Mouse (Mus musculus) stomach, postnatal 0 days (tissue): ENCODE data around the gene Gpr107. TPM values are rescaled to one million over a fixed set of nuclear protein-coding genes. Genes with fewer than 3 reads are reported as not detected.

Experiments
- ATAC-seq: fragments of 200-750 bp; cut with Nextera tagmentation; 2 replicates; pipeline ENCODE4 v1.8.0; 2017; ENCODE audit not compliant: low FRiP score, low TSS enrichment
- DNase-seq: peaks from one replicate; pipeline ENCODE4 v3.0.0-alpha.2; 2016; ENCODE audit warnings: low spot score
- H3K27ac ChIP-seq: fragments of 300-500 bp; sonication (generic); replicated peaks from 2 replicates; pipeline ENCODE4 v1.5.1; 2014; ENCODE audit warnings: mild to moderate bottlenecking, control low read depth
- H3K27me3 ChIP-seq: fragments of 300-500 bp; sonication (generic); 2 replicates; pipeline ENCODE4 v1.6.1; 2014; ENCODE audit warnings: low read length; ENCODE audit not compliant: control insufficient read depth, insufficient read depth
- H3K36me3 ChIP-seq: fragments of 300-500 bp; sonication (generic); 2 replicates; pipeline ENCODE4 v1.6.1; 2014; ENCODE audit warnings: low read length, mixed read lengths; ENCODE audit not compliant: control insufficient read depth, insufficient read depth
- H3K4me1 ChIP-seq: fragments of 300-500 bp; sonication (generic); replicated peaks from 2 replicates; pipeline ENCODE4 v1.6.1; 2014; ENCODE audit warnings: antibody characterized with exemption; ENCODE audit not compliant: control insufficient read depth, insufficient read depth
- H3K4me2 ChIP-seq: fragments of 300-500 bp; sonication (generic); replicated peaks from 2 replicates; pipeline ENCODE4 v1.6.1; 2014; ENCODE audit warnings: low read depth, mild to moderate bottlenecking, control low read depth, moderate library complexity
- H3K4me3 ChIP-seq: fragments of 300-500 bp; sonication (generic); 2 replicates; pipeline ENCODE4 v1.5.1; 2014; ENCODE audit warnings: low read depth, low read length, control low read depth
- H3K9ac ChIP-seq: fragments of 300-500 bp; sonication (generic); 2 replicates; pipeline ENCODE4 v1.6.1; 2014; ENCODE audit warnings: mild to moderate bottlenecking, low read length, control low read depth, mixed read lengths
- H3K9me3 ChIP-seq: fragments of 300-500 bp; sonication (generic); 2 replicates; pipeline ENCODE4 v1.6.1; 2016; ENCODE audit warnings: low read length; ENCODE audit not compliant: control insufficient read depth
- CTCF ChIP-seq: IDR thresholded peaks from 2 replicates; pipeline ENCODE4 v1.5.1; 2016; ENCODE audit warnings: antibody characterized with exemption, low read depth, mild to moderate bottlenecking, moderate library complexity
- EP300 ChIP-seq: optimal IDR thresholded peaks from 2 replicates; pipeline ENCODE3; 2016; ENCODE audit warnings: antibody characterized with exemption
- WGBS: fragments of 180-500 bp; shearing (Covaris S2); extraction: QIAGEN DNeasy Blood & Tissue Kit; methylation state at CpG from one replicate; pipeline ENCODE4 v1.1.7; 2014; 5-methylcytosine and 5-hydroxymethylcytosine counted together
- polyA plus RNA-seq: library from polyadenylated mRNA; unstranded; fragments of >200 nt; fragmentation: Nextera tagmentation; extraction: Ambion mirVana; gene quantifications from 2 replicates; pipeline ENCODE4 v1.2.1, GENCODE M21; 2015

Gpr107 gene
- polyA plus RNA-seq, 1 experiment from 2014 or later = 23.7 TPM

DNA sequence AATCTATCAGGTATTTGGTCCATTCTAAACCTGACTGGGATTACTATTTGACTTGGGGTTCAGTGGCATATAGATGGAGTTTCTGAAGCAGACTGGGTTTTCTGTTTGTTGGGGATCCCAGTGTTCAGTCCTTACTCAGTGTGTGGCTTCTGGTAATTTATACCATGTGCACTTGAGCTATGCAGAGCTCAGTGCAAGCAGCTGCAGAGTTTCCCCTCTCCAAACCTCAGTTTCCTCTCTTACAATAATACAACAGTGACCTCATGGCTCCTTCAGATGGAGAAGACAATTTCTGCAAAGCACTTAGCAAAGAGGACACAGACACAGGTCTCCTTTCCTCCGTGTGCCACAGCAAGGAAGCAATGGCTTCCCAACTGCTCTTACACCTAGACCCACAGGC lies 7.2 kb upstream of the Gpr107 start:
- Histone ChIP-seq H3K4me2 (no peak overlapping the region), H3K27ac (no peak overlapping the region), H3K27me3 (no peaks in the 10 kb centered on the region), H3K9ac (no peak overlapping the region), H3K36me3 (peaks cover 3% of the 10 kb centered on the region; the same call in 1 of the 2 replicates), H3K4me1 (no peaks in the 10 kb centered on the region), H3K9me3 (no peaks in the 10 kb centered on the region), H3K4me3 (no peak overlapping the region)
- TF ChIP-seq CTCF = no peak
- TF ChIP-seq EP300 = no peak
- 89% methylated on average over 1 of the region's 1 CpGs for WGBS
- ATAC-seq (no peak), DNase-seq (no peak)

GRCm38 (mm10) chr2:31147054-31147453 lies 5.1 kb upstream of the Gpr107 start:
- no peak overlapping the region for H3K9ac ChIP-seq
- 73% methylated on average over 7 of the region's 7 CpGs for WGBS
- H3K27ac ChIP-seq = no peak overlapping the region
- no peaks in the 10 kb centered on the region for H3K4me1 ChIP-seq
- H3K27me3 ChIP-seq = no peaks in the 10 kb centered on the region
- H3K9me3 ChIP-seq = no peaks in the 10 kb centered on the region
- DNase-seq (no peak), ATAC-seq (no peak)
- TF ChIP-seq EP300 (peak; percentile 65), CTCF (no peak)
- no peak overlapping the region for H3K4me3 ChIP-seq
- peaks cover 3% of the 10 kb centered on the region; the same call in 1 of the 2 replicates for H3K36me3 ChIP-seq
- H3K4me2 ChIP-seq = no peak overlapping the region

DNA sequence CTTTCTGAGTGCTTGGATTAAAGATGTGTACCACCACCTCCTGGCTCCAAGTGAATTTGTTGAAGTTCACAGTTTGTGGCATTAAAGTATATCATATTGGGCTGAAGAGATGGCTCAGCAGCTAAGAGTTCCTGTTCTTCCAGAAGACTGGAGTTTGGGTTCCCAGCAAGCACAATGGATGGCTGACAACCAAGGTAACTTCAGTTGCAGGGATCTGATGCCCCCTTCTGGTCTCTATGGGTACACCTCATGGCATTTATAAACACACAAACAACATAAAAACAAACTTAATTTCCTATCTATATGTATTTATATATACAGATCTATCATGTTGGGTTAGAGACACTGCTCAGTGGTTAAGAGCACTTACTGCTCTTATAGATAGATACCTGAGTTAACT lies 1.4 kb upstream of the Gpr107 start:
- Histone ChIP-seq H3K36me3 (peaks cover 3% of the 10 kb centered on the region; the same call in 1 of the 2 replicates), H3K4me2 (no peak overlapping the region), H3K9ac (no peak overlapping the region), H3K9me3 (no peaks in the 10 kb centered on the region), H3K4me3 (no peak overlapping the region), H3K4me1 (no peaks in the 10 kb centered on the region; the same call in 1 of the 2 replicates), H3K27ac (no peak overlapping the region), H3K27me3 (no peaks in the 10 kb centered on the region)
- DNase-seq (no peak), ATAC-seq (no peak)
- TF ChIP-seq CTCF (peak; percentile 58), EP300 (no peak)

GRCm38 (mm10) chr2:31156846-31157245 lies 4.7 kb downstream of the Gpr107 start:
- Histone ChIP-seq H3K4me1 (no peaks in the 10 kb centered on the region; the same call in 1 of the 2 replicates), H3K9me3 (no peaks in the 10 kb centered on the region), H3K36me3 (no peaks in the 10 kb centered on the region), H3K27me3 (no peaks in the 10 kb centered on the region), H3K9ac (no peak overlapping the region), H3K4me3 (no peak overlapping the region), H3K27ac (no peak overlapping the region), H3K4me2 (no peak overlapping the region)
- TF ChIP-seq CTCF (no peak), EP300 (no peak)
- WGBS = 79% methylated on average over 3 of the region's 3 CpGs
- ATAC-seq (peak; percentile 10; the same call in 1 of the 2 replicates), DNase-seq (no peak)

- ATAC-seq (0 out of 2 replicates have a peak, but pooled peaks have one; percentile 31), DNase-seq (no peak)
- H3K27ac ChIP-seq = no peak overlapping the region
- no peak overlapping the region for H3K9ac ChIP-seq
- 79% methylated on average over 10 of the region's 10 CpGs for WGBS
- H3K4me1 ChIP-seq = peaks cover 14% of the 10 kb centered on the region
- H3K4me3 ChIP-seq = no peak overlapping the region
- H3K36me3 ChIP-seq = no peaks in the 10 kb centered on the region
- no peak for TF ChIP-seq CTCF
- no peaks in the 10 kb centered on the region for H3K27me3 ChIP-seq
- no peaks in the 10 kb centered on the region for H3K9me3 ChIP-seq
- H3K4me2 ChIP-seq = no peak overlapping the region
These were observed 8.2 kb downstream of the Gpr107 start for GRCm38 (mm10) chr2:31160147-31160920.

DNA sequence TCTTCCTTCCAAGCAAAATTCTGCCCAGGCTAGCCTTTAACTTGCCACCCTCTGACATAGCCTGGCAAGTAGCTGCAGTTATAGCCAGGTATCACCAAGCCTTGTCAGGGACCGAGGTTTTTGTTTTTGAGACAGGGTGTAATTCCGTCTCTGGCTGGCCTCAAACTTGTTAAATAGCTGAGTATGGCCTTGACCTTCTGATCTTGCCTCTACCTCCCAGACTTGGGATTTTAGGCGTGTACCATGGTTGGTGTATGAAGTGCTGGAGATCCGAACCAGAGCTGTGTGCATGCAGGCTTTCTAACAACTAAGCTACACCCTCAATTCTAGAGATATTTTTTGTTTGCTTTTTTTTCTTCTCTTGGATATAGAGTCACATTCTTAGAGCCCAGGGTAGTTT lies 9.5 kb downstream of the Gpr107 start:
- WGBS = 79% methylated on average over 4 of the region's 4 CpGs
- Histone ChIP-seq H3K4me3 (no peak overlapping the region), H3K9ac (no peak overlapping the region), H3K36me3 (no peaks in the 10 kb centered on the region), H3K27ac (no peak overlapping the region; the same call in 1 of the 2 replicates), H3K4me2 (no peak overlapping the region), H3K27me3 (no peaks in the 10 kb centered on the region), H3K9me3 (no peaks in the 10 kb centered on the region), H3K4me1 (peaks cover 14% of the 10 kb centered on the region)
- ATAC-seq (no peak), DNase-seq (no peak)
- TF ChIP-seq CTCF (no peak), EP300 (no peak)
